Comparison of ENCODE assay signal across 8 mouse cellular contexts in genomic region chr3:108856386-108857123, GRCm38 (mm10). TPM values are rescaled to one million over a fixed set of nuclear protein-coding genes. Genes with fewer than 3 reads are reported as not detected.
DNase-seq lines count a peak whose midpoint lies in the region; ATAC-seq and TF ChIP-seq lines count a peak whose summit lies in the region.

No protein-coding gene starts in this region.

- no peak for DNase-seq in hindbrain, embryonic 11.5 days (ENCODE audit: low spot score)
- no peak for DNase-seq in MEL (ENCODE audit: low read depth, low spot score)
- peak; percentile 37 for DNase-seq in embryo, embryonic 9.5 days (ENCODE audit: extremely low spot score)
- peak; percentile 77 for DNase-seq in splenic B cell, adult 2 months (ENCODE audit: low read depth, low spot score)
- no peak for DNase-seq in urinary bladder, postnatal 4 days (ENCODE audit: low spot score in 2 of 2)
- no peak for DNase-seq in layer of hippocampus, adult 9-11 months

- no peak overlapping the region for H3K4me3 ChIP-seq in hindbrain, embryonic 13.5 days
- no peak overlapping the region for H3K4me3 ChIP-seq in hindbrain, embryonic 11.5 days (ENCODE audit: low read depth, low read length)
- no peak overlapping the region for H3K4me3 ChIP-seq in MEL (ENCODE audit: control insufficient read depth in 1 of 2, insufficient read depth in 1 of 2, low read depth in 2 of 2, low read length in 2 of 2)
- H3K4me3 ChIP-seq in limb, embryonic 12.5 days (replicated peaks), result no peak overlapping the region

- peak in 2 of 3 experiments; percentile 32 to 39; a peak in 3 of 6 replicates for TF ChIP-seq CTCF in MEL (IDR thresholded peaks at IDR 0.05 in 2 of 3, conservative IDR thresholded peaks at IDR 0.05 in 1 of 3; ENCODE audit: control insufficient read depth in 1 of 3, insufficient read depth in 1 of 3, low read depth in 2 of 3, low read length in 3 of 3, poor library complexity in 1 of 3, severe bottlenecking in 1 of 3)

- peak; percentile 20 for TF ChIP-seq RAD21 in MEL (IDR thresholded peaks at IDR 0.05; ENCODE audit: low read depth, low read length)

- no peaks in the 10 kb centered on the region for H3K79me2 ChIP-seq in MEL (ENCODE audit: control insufficient read depth, insufficient read depth, low read length, poor library complexity)

- peaks cover 31% of the 10 kb centered on the region for H3K4me1 ChIP-seq in hindbrain, embryonic 13.5 days (replicated peaks)
- H3K4me1 ChIP-seq in hindbrain, embryonic 11.5 days (replicated peaks; ENCODE audit: control insufficient read depth, insufficient read depth, low read length), result no peaks in the 10 kb centered on the region
- H3K4me1 ChIP-seq in MEL (ENCODE audit: control insufficient read depth in 1 of 2, insufficient read depth in 2 of 2, low read length in 2 of 2), result peaks cover 0 to 8% of the 10 kb centered on the region in 2 experiments; a peak in 1 of 4 replicates
- peaks cover 29% of the 10 kb centered on the region for H3K4me1 ChIP-seq in limb, embryonic 12.5 days (replicated peaks)

- H3K36me3 ChIP-seq in hindbrain, embryonic 13.5 days, result no peaks in the 10 kb centered on the region
- H3K36me3 ChIP-seq in hindbrain, embryonic 11.5 days (ENCODE audit: control insufficient read depth, insufficient read depth, low read length), result no peaks in the 10 kb centered on the region
- H3K36me3 ChIP-seq in MEL (ENCODE audit: control insufficient read depth in 1 of 2, insufficient read depth in 2 of 2, low read length in 2 of 2), result peaks cover 0 to 5% of the 10 kb centered on the region in 2 experiments; a peak in 2 of 4 replicates
- no peaks in the 10 kb centered on the region for H3K36me3 ChIP-seq in limb, embryonic 12.5 days
- no peaks in the 10 kb centered on the region for H3K36me3 ChIP-seq in splenic B cell, adult 2 months (ENCODE audit: control insufficient read depth, insufficient read depth, low read length, poor library complexity, severe bottlenecking)

- WGBS in hindbrain, embryonic 13.5 days, result 46% methylated on average over 8 of the region's 8 CpGs
- 52% methylated on average over 8 of the region's 8 CpGs for WGBS in hindbrain, embryonic 11.5 days
- WGBS in limb, embryonic 12.5 days, result 44% methylated on average over 8 of the region's 8 CpGs

- no peak for ATAC-seq in hindbrain, embryonic 13.5 days (ENCODE audit: low FRiP score)
- ATAC-seq in hindbrain, embryonic 11.5 days (ENCODE audit: low FRiP score), result no peak
- ATAC-seq in limb, embryonic 12.5 days (ENCODE audit: insufficient number of reproducible peaks, insufficient read depth, low FRiP score, low TSS enrichment, low read depth), result no peak

- TF ChIP-seq EP300 in MEL (IDR thresholded peaks at IDR 0.05; ENCODE audit: low read depth in 1 of 2, low read length in 2 of 2), result no peak

- no peak for TF ChIP-seq POLR2A in MEL (IDR thresholded peaks at IDR 0.05; ENCODE audit: control insufficient read depth in 1 of 2, insufficient read depth in 1 of 2, low read depth in 1 of 2, low read length in 2 of 2, poor library complexity in 1 of 2)

- no peaks in the 10 kb centered on the region for H3K9me3 ChIP-seq in hindbrain, embryonic 13.5 days
- no peaks in the 10 kb centered on the region for H3K9me3 ChIP-seq in hindbrain, embryonic 11.5 days (ENCODE audit: control insufficient read depth, low read length)
- H3K9me3 ChIP-seq in MEL (replicated peaks; ENCODE audit: insufficient read depth, low read length), result no peaks in the 10 kb centered on the region
- H3K9me3 ChIP-seq in limb, embryonic 12.5 days, result no peaks in the 10 kb centered on the region

- no peaks in the 10 kb centered on the region for H3K27me3 ChIP-seq in hindbrain, embryonic 13.5 days
- no peaks in the 10 kb centered on the region for H3K27me3 ChIP-seq in hindbrain, embryonic 11.5 days (ENCODE audit: control insufficient read depth, insufficient read depth, low read length)
- no peaks in the 10 kb centered on the region; a peak in 1 of 4 replicates for H3K27me3 ChIP-seq in MEL (ENCODE audit: control insufficient read depth in 1 of 2, insufficient read depth in 2 of 2, low read length in 2 of 2)
- H3K27me3 ChIP-seq in limb, embryonic 12.5 days, result no peaks in the 10 kb centered on the region
- no peaks in the 10 kb centered on the region for H3K27me3 ChIP-seq in splenic B cell, adult 2 months (ENCODE audit: control insufficient read depth, insufficient read depth, low read length, poor library complexity, severe bottlenecking)

- no peak overlapping the region for H3K9ac ChIP-seq in hindbrain, embryonic 13.5 days
- H3K9ac ChIP-seq in hindbrain, embryonic 11.5 days (ENCODE audit: low read depth, low read length), result no peak overlapping the region
- no peak overlapping the region for H3K9ac ChIP-seq in MEL (ENCODE audit: control insufficient read depth, low read depth, low read length, poor library complexity, severe bottlenecking)
- no peak overlapping the region for H3K9ac ChIP-seq in limb, embryonic 12.5 days (replicated peaks)

- no peak overlapping the region for H3K4me2 ChIP-seq in hindbrain, embryonic 13.5 days
- H3K4me2 ChIP-seq in hindbrain, embryonic 11.5 days (replicated peaks; ENCODE audit: low read depth, low read length), result no peak overlapping the region
- H3K4me2 ChIP-seq in limb, embryonic 12.5 days, result no peak overlapping the region

- peak overlapping the region; percentile 71; the same call in 1 of the 2 replicates for H3K27ac ChIP-seq in hindbrain, embryonic 13.5 days
- no peak overlapping the region for H3K27ac ChIP-seq in hindbrain, embryonic 11.5 days (ENCODE audit: low read depth, low read length)
- H3K27ac ChIP-seq in MEL (ENCODE audit: control insufficient read depth, low read depth, low read length), result no peak overlapping the region
- peak overlapping the region; percentile 47; the same call in 1 of the 2 replicates for H3K27ac ChIP-seq in limb, embryonic 12.5 days

TF ChIP-seq in MEL, 35 proteins besides CTCF, POLR2A, EP300 and RAD21:
- TF ChIP-seq MAZ (IDR thresholded peaks at IDR 0.05; ENCODE audit: low read depth, low read length), result no peak
- peak; percentile 48; the same call in 1 of the 2 replicates for TF ChIP-seq SMC3 (IDR thresholded peaks at IDR 0.05; ENCODE audit: low read depth, low read length)

RNA-seq across cellular contexts. Expression of gene Stxbp3, which starts 16.2 kb away (rescaled TPM):
- polyA plus RNA-seq in hindbrain, embryonic 13.5 days (2015; fragmentation: Nextera tagmentation; extraction: Ambion mirVana), result 15.5 and 16.7 TPM in 2 replicates
- polyA plus RNA-seq in hindbrain, embryonic 11.5 days (2014; fragmentation: Nextera tagmentation; extraction: Ambion mirVana), result 23.2 and 28.1 TPM in 2 replicates
- total RNA-seq in MEL (2012; rRNA removed), result 19.2 and 32.2 TPM in 2 replicates
- 10 to 100 TPM in 1 of 2 experiments, not detected in 1; 15.9 TPM for polyA plus RNA-seq in MEL (2012; ENCODE audit: insufficient read depth in 1 of 2, insufficient read length in 2 of 2, low read depth in 1 of 2, low replicate concordance in 2 of 2, missing spikeins in 1 of 2)
- 32.5 and 33.3 TPM in 2 replicates for polyA plus RNA-seq in limb, embryonic 12.5 days (2016; fragmentation: Nextera tagmentation; extraction: Ambion mirVana)

RNA-seq across cellular contexts. Expression of gene Fndc7, which starts 33.3 kb away (rescaled TPM):
- polyA plus RNA-seq in hindbrain, embryonic 13.5 days (2015; fragmentation: Nextera tagmentation; extraction: Ambion mirVana), result 0.09 TPM in 1 of 2 replicates, not detected in the other
- 0.28 TPM in 1 of 2 replicates, not detected in the other for polyA plus RNA-seq in hindbrain, embryonic 11.5 days (2014; fragmentation: Nextera tagmentation; extraction: Ambion mirVana)
- 0.10 TPM in 1 of 2 replicates, not detected in the other for total RNA-seq in MEL (2012; rRNA removed)
- under 1 TPM in 1 of 2 experiments, not detected in 1; 0.13 TPM for polyA plus RNA-seq in MEL (2012; ENCODE audit: insufficient read depth in 1 of 2, insufficient read length in 2 of 2, low read depth in 1 of 2, low replicate concordance in 2 of 2, missing spikeins in 1 of 2)
- 0.13 TPM in 2 replicates for polyA plus RNA-seq in limb, embryonic 12.5 days (2016; fragmentation: Nextera tagmentation; extraction: Ambion mirVana)

RNA-seq across cellular contexts. Expression of gene Prpf38b, which starts 55.0 kb away (rescaled TPM):
- 67.6 and 70.4 TPM in 2 replicates for polyA plus RNA-seq in hindbrain, embryonic 13.5 days (2015; fragmentation: Nextera tagmentation; extraction: Ambion mirVana)
- 84.4 and 85.3 TPM in 2 replicates for polyA plus RNA-seq in hindbrain, embryonic 11.5 days (2014; fragmentation: Nextera tagmentation; extraction: Ambion mirVana)
- 37.0 and 43.0 TPM in 2 replicates for total RNA-seq in MEL (2012; rRNA removed)
- 100 to 1,000 TPM; 128 to 138 TPM for polyA plus RNA-seq in MEL (2012; ENCODE audit: insufficient read depth in 1 of 2, insufficient read length in 2 of 2, low read depth in 1 of 2, low replicate concordance in 2 of 2, missing spikeins in 1 of 2)
- 89.4 and 98.9 TPM in 2 replicates for polyA plus RNA-seq in limb, embryonic 12.5 days (2016; fragmentation: Nextera tagmentation; extraction: Ambion mirVana)

Comparison
In these comparisons a context has a peak if more than half of its experiments do, and no peak if none do; other contexts are left out.
1. H3K27ac ChIP-seq: peak in hindbrain, embryonic 13.5 days (single experiment) and limb, embryonic 12.5 days (single experiment); none in hindbrain, embryonic 11.5 days (single experiment) and MEL (single experiment).
2. DNase-seq: peak in embryo, embryonic 9.5 days (single experiment) and splenic B cell, adult 2 months (single experiment); none in hindbrain, embryonic 11.5 days (single experiment), MEL (single experiment), urinary bladder, postnatal 4 days (0 of 2) and layer of hippocampus, adult 9-11 months (single experiment).